In the genomic region with DNA sequence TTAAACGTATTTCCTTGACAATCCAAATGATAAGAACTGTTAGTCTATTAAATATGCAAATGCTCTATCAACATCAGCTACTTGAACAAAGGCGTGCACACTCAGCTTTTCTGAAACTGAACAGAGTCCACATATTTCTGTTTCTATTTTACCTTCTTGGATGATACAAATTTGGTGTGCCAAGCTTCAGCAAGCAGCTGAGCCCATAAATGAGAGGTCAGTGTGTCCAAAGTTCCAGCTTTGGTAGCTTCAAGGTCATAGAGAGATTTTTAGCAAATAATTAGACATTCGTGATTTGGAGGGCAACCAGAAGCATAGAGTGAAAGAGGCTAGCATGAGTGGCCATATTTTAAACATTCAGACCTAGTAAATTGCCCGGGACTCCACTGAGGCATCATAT, we compare ENCODE assay signal across 14 mouse cellular contexts.
"Had no signal": no experiment of that assay in that cellular context is flagged by ENCODE, and none has a peak within 500 bp of the region (broad histone marks: within the 10 kb centered on the region; RNA-seq: fewer than 3 reads in every experiment).

No protein-coding gene starts in this region.

- ATAC-seq: forebrain, embryonic 15.5 days; forebrain, postnatal 0 days; hindbrain, postnatal 0 days; intestine, embryonic 16.5 days had no signal

- DNase-seq: forebrain, postnatal 0 days; gastrocnemius, postnatal 14 days; gastrocnemius, postnatal 36 days; heart, adult 11 months; heart, adult 2 months; heart, postnatal 14 days; heart, postnatal 36 days; layer of hippocampus, adult 9-11 months; layer of hippocampus, postnatal 36 days; left cerebral cortex, postnatal 4 days; liver, embryonic 13.5 days had no signal
